Mouse (Mus musculus) intestine, postnatal 0 days (tissue): ENCODE measurements around the gene Pomgnt2. TPM values are rescaled to one million over a fixed set of nuclear protein-coding genes. Genes with fewer than 3 reads are reported as not detected.

Source experiments
- ATAC-seq: fragments of 200-750 bp; cut with Nextera tagmentation; 2 replicates; pipeline ENCODE4 v1.8.0; 2017; ENCODE audit warnings: mild to moderate bottlenecking, moderate TSS enrichment, moderate library complexity
- H3K27ac ChIP-seq: fragments of 300-500 bp; sonication (generic); 2 replicates; pipeline ENCODE4 v1.5.1; 2014; ENCODE audit warnings: mild to moderate bottlenecking, low read depth, low read length, moderate library complexity
- H3K27me3 ChIP-seq: fragments of 300-500 bp; sonication (generic); replicated peaks from 2 replicates; pipeline ENCODE4 v1.6.1; 2014; ENCODE audit warnings: low read length, mixed read lengths; ENCODE audit not compliant: control insufficient read depth, insufficient read depth
- H3K36me3 ChIP-seq: fragments of 300-500 bp; sonication (generic); 2 replicates; pipeline ENCODE4 v1.6.1; 2014; ENCODE audit warnings: mild to moderate bottlenecking, moderate library complexity; ENCODE audit not compliant: control insufficient read depth, insufficient read depth
- H3K4me1 ChIP-seq: fragments of 300-500 bp; sonication (generic); replicated peaks from 2 replicates; pipeline ENCODE4 v1.6.1; 2014; ENCODE audit warnings: antibody characterized with exemption, low read length, mixed read lengths; ENCODE audit not compliant: control insufficient read depth, insufficient read depth
- H3K4me2 ChIP-seq: fragments of 300-500 bp; sonication (generic); replicated peaks from 2 replicates; pipeline ENCODE4 v1.6.1; 2014; ENCODE audit warnings: low read depth, mild to moderate bottlenecking, moderate library complexity
- H3K4me3 ChIP-seq: fragments of 300-500 bp; sonication (generic); 2 replicates; pipeline ENCODE4 v1.5.1; 2014; ENCODE audit warnings: low read depth, low read length
- H3K9ac ChIP-seq: fragments of 300-500 bp; sonication (generic); 2 replicates; pipeline ENCODE4 v1.6.1; 2014; ENCODE audit warnings: mild to moderate bottlenecking, low read depth, low read length
- H3K9me3 ChIP-seq: fragments of 300-500 bp; sonication (generic); 2 replicates; pipeline ENCODE4 v1.6.1; 2016; ENCODE audit warnings: mixed run types; ENCODE audit not compliant: control insufficient read depth
- CTCF ChIP-seq: sonication (generic); IDR thresholded peaks from 2 replicates; pipeline ENCODE4 v1.5.1; 2016; ENCODE audit warnings: low read depth, mild to moderate bottlenecking, control low read depth, antibody characterized with exemption, moderate library complexity
- WGBS: fragments of 180-500 bp; shearing (Covaris S2); extraction: QIAGEN DNeasy Blood & Tissue Kit; methylation state at CpG from one replicate; pipeline ENCODE4 v1.1.7; 2014; 5-methylcytosine and 5-hydroxymethylcytosine counted together
- polyA plus RNA-seq: library from polyadenylated mRNA; unstranded; fragments of >200 nt; fragmentation: Nextera tagmentation; extraction: Ambion mirVana; gene quantifications from 2 replicates; pipeline ENCODE4 v1.2.1, GENCODE M21; 2015

Gene Pomgnt2
- polyA plus RNA-seq, 1 experiment from 2014 or later: 7.3 TPM

- H3K27me3 ChIP-seq: no peaks in the 10 kb centered on the region
- H3K4me3 ChIP-seq: no peak overlapping the region
- no peak overlapping the region for H3K27ac ChIP-seq
- H3K36me3 ChIP-seq: no peaks in the 10 kb centered on the region
- no peak for TF ChIP-seq CTCF
- H3K4me2 ChIP-seq: no peak overlapping the region
- H3K4me1 ChIP-seq: no peaks in the 10 kb centered on the region
- ATAC-seq: no peak
- H3K9me3 ChIP-seq: no peaks in the 10 kb centered on the region
- WGBS: 80% methylated on average over 3 of the region's 3 CpGs
- H3K9ac ChIP-seq: no peak overlapping the region
Measured at GRCm38 (mm10) chr9:121943628-121944027, 53.3 kb downstream of the Pomgnt2 start.

- no peaks in the 10 kb centered on the region for H3K4me1 ChIP-seq
- no peaks in the 10 kb centered on the region for H3K9me3 ChIP-seq
- H3K27me3 ChIP-seq: no peaks in the 10 kb centered on the region
- no peak for ATAC-seq
- TF ChIP-seq CTCF: no peak
- 80% methylated on average over 3 of the region's 3 CpGs for WGBS
- H3K27ac ChIP-seq: no peak overlapping the region
- no peak overlapping the region for H3K4me3 ChIP-seq
- no peak overlapping the region for H3K4me2 ChIP-seq
- H3K9ac ChIP-seq: no peak overlapping the region
- H3K36me3 ChIP-seq: no peaks in the 10 kb centered on the region
Measured at GRCm38 (mm10) chr9:121943005-121943404, 53.9 kb downstream of the Pomgnt2 start.

- no peak for TF ChIP-seq CTCF
- no peak overlapping the region for H3K27ac ChIP-seq
- WGBS: 54% methylated on average over 21 of the region's 21 CpGs
Measured at GRCm38 (mm10) chr9:121937944-121938355, 59.0 kb downstream of the Pomgnt2 start.

GRCm38 (mm10) chr9:121937451-121937864 is 59.5 kb downstream of the Pomgnt2 start:
- Histone ChIP-seq H3K4me1 (no peaks in the 10 kb centered on the region), H3K4me3 (no peak overlapping the region; the same call in 1 of the 2 replicates), H3K9ac (no peak overlapping the region), H3K9me3 (no peaks in the 10 kb centered on the region), H3K27ac (no peak overlapping the region), H3K36me3 (no peaks in the 10 kb centered on the region), H3K4me2 (peak overlapping the region; percentile 54), H3K27me3 (no peaks in the 10 kb centered on the region)
- 51% methylated on average over 6 of the region's 6 CpGs for WGBS
- no peak for ATAC-seq
- no peak for TF ChIP-seq CTCF

More at GRCm38 (mm10) chr9:121937944-121938355, 59.0 kb downstream of the Pomgnt2 start:
- Histone ChIP-seq H3K27me3 (no peaks in the 10 kb centered on the region), H3K9ac (no peak overlapping the region), H3K4me3 (peak overlapping the region; percentile 29), H3K4me2 (peak overlapping the region; percentile 54), H3K9me3 (no peaks in the 10 kb centered on the region), H3K4me1 (no peaks in the 10 kb centered on the region), H3K36me3 (no peaks in the 10 kb centered on the region)
- no peak for ATAC-seq

GRCm38 (mm10) chr9:121936952-121937351 is 60.0 kb downstream of the Pomgnt2 start:
- no peaks in the 10 kb centered on the region for H3K27me3 ChIP-seq
- TF ChIP-seq CTCF: no peak
- no peak overlapping the region for H3K27ac ChIP-seq
- no peak overlapping the region for H3K4me2 ChIP-seq
- H3K4me3 ChIP-seq: no peak overlapping the region
- no peaks in the 10 kb centered on the region for H3K36me3 ChIP-seq
- WGBS: 78% methylated on average over 1 of the region's 1 CpGs
- ATAC-seq: no peak
- H3K4me1 ChIP-seq: no peaks in the 10 kb centered on the region
- H3K9me3 ChIP-seq: no peaks in the 10 kb centered on the region
- no peak overlapping the region for H3K9ac ChIP-seq

- Histone ChIP-seq H3K27ac (no peak overlapping the region), H3K4me2 (no peak overlapping the region), H3K9ac (no peak overlapping the region), H3K9me3 (no peaks in the 10 kb centered on the region), H3K27me3 (no peaks in the 10 kb centered on the region), H3K4me1 (no peaks in the 10 kb centered on the region), H3K36me3 (no peaks in the 10 kb centered on the region), H3K4me3 (no peak overlapping the region)
- 79% methylated on average over 4 of the region's 4 CpGs for WGBS
- TF ChIP-seq CTCF: no peak
- ATAC-seq: no peak
Measured at GRCm38 (mm10) chr9:121934856-121935255, 62.1 kb downstream of the Pomgnt2 start.

Other genes with a start within 250 kb of the Pomgnt2 start
- gene Zfp651, start 237.8 kb downstream of the Pomgnt2 start, polyA plus RNA-seq: 6.2 and 6.8 TPM in 2 replicates
- 0.33 and 0.43 TPM in 2 replicates for gene Klhl40, start 219.5 kb downstream of the Pomgnt2 start, polyA plus RNA-seq
- gene Hhatl, start 204.6 kb downstream of the Pomgnt2 start, polyA plus RNA-seq: 1.3 and 1.6 TPM in 2 replicates
- gene Ccdc13, start 157.6 kb downstream of the Pomgnt2 start, polyA plus RNA-seq: 0.14 and 0.31 TPM in 2 replicates
- 162 and 186 TPM in 2 replicates for gene Higd1a, start 138.7 kb downstream of the Pomgnt2 start, polyA plus RNA-seq
- gene Ackr2, start 98.8 kb downstream of the Pomgnt2 start, polyA plus RNA-seq: 1.0 and 1.1 TPM in 2 replicates
- gene Cyp8b1, start 80.8 kb downstream of the Pomgnt2 start, polyA plus RNA-seq: 2.1 and 3.3 TPM in 2 replicates
- 0.90 and 1.0 TPM in 2 replicates for gene Fam198a, start 46.1 kb downstream of the Pomgnt2 start, polyA plus RNA-seq
- 35.4 and 35.6 TPM in 2 replicates for gene Snrk, start 120.2 kb upstream of the Pomgnt2 start, polyA plus RNA-seq